Mouse (Mus musculus) liver, embryonic 14.5 days (tissue): ENCODE measurements around the gene Runx3.

Experiments
- CTCF ChIP-seq: IDR thresholded peaks from 2 replicates; pipeline ENCODE4 v1.5.1; 2016; ENCODE audit warnings: antibody characterized with exemption, low read depth, control low read depth
- EP300 ChIP-seq: IDR thresholded peaks from 2 replicates; pipeline ENCODE4 v1.6.1; 2016; ENCODE audit warnings: antibody characterized with exemption, low read depth

GRCm38 (mm10) chr4:135151988-135152594, 31.6 kb downstream of the Runx3 start:
- TF ChIP-seq EP300 (no peak), CTCF (no peak)
